Mouse (Mus musculus): ENCODE results near the gene Stbd1.

- TF ChIP-seq MAZ (IDR thresholded peaks at IDR 0.05; ENCODE audit: low read depth, low read length), result no peak
- no peak for TF ChIP-seq CTCF (IDR thresholded peaks at IDR 0.05 in 2 of 3, conservative IDR thresholded peaks at IDR 0.05 in 1 of 3; ENCODE audit: control insufficient read depth in 1 of 3, insufficient read depth in 1 of 3, low read depth in 2 of 3, low read length in 3 of 3, poor library complexity in 1 of 3, severe bottlenecking in 1 of 3)
- TF ChIP-seq EP300 (IDR thresholded peaks at IDR 0.05; ENCODE audit: low read depth in 1 of 2, low read length in 2 of 2), result no peak
- no peak for TF ChIP-seq POLR2A (IDR thresholded peaks at IDR 0.05; ENCODE audit: control insufficient read depth in 1 of 2, insufficient read depth in 1 of 2, low read depth in 1 of 2, low read length in 2 of 2, poor library complexity in 1 of 2)
Measured at GRCm38 (mm10) chr5:92604452-92605247, 1.8 kb downstream of the Stbd1 start.

Measured in MEL (cell line).